Mouse (Mus musculus): Measurements from ENCODE around the gene St6galnac4.

St6galnac4 gene

DNA sequence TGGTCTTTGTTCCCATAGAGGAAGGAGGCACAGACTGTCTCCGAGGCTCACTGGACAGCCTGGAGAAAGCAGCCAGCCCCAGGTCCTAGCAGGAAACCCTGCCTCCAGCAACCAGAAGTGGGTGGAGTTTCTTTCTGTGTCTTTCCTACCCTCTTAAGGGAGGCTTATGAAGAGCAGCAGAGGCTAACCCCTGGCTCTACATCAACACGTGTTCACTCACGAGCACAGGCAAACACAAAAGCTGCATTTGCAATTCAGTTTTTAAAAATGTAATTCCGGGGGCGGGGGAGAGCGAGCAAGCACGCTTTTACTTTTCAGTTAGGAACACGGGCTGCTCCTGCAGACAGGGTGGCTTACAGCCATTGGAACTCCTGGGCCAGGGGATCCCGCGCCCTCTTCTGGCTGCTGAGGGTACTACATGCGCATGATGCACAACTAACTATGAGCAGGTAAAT lies 15.7 kb downstream of the St6galnac4 start:
- DNase-seq, result peak; percentile 87 to 88

DNA sequence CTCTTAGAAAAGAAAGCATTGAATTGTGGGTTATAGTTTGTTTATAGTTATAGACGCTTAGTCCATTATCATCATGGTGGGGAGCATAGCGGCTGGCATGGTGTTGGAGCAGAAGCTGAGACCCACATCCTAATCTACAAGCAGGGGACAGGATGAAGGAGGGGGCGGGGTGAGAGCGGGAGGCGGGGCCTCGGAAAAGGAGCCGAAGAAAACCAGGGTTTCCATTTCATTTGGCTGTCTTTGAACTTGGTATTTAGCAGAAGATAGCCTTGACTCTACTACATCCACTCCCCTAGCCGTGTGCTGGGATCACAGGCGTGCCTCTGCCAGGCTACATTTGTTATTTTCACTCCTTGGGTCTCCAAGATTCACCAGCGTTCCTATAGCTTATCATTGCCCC lies 17.7 kb downstream of the St6galnac4 start:
- DNase-seq, result no peak

DNA sequence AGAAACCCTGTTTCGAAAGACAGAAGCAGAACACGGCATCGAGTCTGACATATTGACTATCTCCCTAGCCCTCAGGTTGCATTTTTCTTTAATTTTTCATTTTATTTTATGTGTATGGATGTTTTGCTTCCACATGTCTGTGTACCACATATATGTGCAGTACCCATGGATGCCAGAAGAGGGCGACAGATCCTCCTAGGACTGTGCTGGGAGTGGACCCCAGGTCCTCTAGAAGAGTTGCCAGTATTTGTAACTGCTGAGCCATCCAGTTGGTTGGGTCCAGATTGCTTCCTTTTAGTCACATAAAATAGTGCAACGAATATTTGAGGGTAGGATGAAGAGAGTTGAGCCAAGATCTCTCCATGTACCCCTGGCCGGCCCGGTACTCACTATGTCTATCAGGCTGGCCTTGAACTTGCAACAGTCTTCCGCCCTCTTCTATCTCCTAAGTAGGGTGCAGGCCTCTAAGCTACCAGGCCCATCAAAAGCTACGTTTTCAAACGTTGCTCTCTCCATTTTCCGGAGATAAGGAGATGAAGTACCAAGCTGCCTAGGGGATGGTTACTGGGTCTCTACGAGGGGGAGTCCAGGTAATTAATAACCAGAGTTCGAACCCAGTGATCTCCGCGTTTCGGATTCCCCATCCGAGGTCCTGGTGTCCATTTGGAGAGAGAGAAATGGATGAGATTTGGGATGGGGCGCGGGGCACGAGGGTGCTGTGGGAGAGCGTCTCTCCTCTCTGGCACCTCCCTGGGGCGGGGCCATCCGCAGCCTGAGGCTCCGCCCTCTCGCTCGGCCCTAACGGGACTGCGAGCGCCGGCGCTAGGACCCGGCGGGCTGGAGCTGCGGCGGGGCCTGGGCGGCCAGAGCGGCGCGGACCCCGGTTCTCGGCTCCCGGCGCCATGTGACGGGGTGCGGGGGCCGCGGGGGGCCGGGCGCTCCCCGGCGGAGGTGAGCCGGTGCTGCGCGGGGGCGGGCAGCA lies 19.6 kb downstream of the St6galnac4 start:
- peak; percentile 86 to 89 for DNase-seq

DNA sequence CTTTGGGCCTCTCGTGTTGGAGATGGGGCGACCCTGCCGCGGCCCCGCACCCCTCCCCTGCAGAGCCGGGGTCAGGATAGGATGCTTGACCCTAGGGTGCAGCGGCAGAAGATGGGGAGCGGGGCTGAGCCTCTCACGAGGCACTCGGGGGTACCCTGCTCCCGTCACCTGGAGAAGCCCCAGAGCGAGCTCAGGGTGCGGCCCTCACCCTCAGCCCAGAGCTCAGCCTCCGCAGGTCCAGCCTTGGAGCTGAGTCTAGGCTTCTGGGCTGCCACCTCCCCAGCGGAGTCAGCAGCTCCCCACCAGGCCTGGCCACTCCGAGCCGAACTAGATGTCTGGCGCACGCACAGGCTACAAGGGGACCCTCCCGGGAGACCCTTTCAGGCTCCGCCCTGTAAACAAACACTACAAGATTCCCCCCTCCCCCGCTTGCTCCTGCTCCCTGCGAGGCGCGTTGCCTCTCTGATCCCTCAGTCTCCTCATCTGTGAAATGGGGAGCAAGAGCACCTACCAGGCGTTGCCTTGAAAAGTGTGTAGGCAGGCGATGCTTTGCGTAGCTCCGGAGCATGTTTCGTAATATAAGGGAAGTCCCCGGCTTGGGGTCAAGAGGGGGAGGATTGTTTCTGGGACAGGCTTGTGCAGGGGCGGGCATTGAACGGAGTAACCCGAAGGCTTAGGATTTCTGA lies 20.5 kb downstream of the St6galnac4 start:
- peak; percentile 79 to 81 for DNase-seq

DNA sequence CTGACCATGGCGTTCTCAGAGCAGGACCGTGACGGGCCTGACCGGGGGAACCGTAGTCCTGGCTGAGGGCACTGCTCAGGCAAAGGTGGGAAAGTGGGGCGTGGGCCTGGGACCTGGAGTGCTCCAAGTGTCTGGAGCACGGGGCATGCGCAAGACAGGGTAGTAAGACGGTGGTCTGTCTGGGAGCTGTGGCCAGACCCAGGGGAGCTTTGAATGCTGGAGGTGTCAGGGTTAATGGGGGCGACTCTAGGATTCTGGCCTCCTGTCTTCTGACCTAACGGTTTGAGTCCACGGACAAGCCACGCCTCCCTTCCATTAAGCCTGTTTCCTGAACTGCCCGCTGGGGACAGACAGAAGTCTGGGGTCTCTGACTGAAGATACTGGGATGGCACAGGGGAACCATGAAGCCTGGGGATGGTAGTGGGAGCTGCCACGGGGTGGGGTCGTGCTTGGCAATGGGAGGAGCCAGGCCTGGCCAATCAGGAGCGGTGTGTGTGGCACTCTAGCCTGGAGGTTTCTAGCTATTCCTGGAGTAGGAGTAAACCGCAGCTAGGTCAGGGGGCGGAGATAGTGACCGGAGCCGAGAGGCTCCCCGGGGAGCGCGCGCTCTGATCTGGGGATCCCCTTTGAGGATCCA lies 21.4 kb downstream of the St6galnac4 start:
- DNase-seq, result peak; percentile 81 to 82

DNA sequence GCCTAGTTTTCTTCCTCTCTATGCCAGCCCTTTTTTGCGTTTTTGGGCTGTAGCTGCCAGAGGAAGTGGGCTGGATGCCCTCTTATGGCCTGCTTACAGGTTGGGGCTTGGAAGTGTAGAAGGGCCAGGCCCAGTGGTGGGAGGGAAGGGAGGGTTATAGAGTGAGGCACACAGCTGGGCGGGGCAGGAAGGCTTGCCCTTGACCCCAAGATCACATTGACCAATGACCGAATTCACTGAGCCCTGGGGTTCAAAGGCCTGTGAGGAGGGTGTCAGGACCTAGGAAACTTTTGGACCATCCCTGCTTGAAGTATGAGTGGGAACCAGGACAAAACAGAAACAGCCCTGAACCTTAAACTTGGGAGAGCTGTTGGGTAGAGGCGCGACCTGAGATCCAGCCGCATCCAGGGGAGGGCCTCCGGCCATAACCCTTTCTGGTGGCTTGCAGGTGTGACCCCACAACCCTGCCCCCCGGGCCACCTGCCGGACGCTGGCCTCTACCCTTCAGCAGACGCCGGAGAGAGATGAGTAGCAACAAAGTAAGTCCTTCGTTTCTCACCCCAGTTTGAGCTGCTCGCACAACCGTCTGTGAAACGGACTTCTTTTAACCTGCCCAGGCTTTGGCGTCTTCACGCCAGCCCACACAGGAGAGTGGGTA lies 22.0 kb downstream of the St6galnac4 start:
- no peak for DNase-seq

DNA sequence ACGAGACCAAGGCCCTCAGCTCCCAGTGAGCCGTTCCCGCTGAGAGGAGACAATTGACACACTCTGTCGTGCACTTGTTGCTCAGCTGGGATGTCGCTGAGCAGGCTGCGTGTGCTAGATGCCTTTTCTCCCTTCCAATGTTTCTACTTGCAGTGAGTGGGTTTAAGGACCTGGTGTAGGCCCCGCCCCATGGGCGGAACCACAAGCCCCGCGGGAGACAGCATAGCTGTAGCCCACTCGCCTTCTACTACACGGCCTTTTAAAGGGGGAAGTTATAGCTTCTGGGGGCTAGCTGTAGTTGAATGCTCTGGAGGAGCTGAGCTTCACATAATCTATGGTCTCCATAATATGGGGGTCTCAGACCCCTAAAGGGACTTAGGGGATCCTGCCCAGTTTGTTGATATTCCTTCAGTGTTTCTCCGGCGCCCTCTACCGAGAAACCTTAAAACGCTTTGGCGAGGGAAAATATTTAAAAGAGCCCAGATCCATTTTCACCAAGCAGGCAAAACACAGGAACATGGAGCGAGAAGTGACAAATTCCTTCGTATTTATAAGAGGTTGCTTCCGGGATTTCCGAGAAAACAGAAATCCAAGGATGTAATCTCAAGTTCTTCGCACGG lies 23.8 kb downstream of the St6galnac4 start:
- peak; percentile 66 to 69 for DNase-seq

DNA sequence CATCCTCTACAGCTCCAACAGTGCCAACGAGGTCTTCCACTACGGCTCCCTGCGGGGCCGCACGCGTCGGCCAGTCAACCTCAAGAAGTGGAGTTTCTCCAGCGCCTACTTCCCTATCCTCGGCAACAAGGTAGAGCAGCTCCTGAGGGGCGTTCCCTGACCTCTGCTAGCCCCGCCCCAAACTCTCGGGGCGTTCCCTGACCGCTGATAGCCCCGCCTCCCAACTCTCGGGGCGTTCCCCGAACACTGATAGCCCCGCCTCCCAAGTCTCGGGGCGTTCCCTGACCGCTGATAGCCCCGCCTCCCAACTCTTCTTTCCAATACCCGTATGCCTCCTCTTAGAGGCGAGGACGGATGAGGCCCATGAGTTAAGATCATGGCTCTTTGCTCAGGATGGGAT lies 25.4 kb downstream of the St6galnac4 start:
- DNase-seq, result no peak

DNA sequence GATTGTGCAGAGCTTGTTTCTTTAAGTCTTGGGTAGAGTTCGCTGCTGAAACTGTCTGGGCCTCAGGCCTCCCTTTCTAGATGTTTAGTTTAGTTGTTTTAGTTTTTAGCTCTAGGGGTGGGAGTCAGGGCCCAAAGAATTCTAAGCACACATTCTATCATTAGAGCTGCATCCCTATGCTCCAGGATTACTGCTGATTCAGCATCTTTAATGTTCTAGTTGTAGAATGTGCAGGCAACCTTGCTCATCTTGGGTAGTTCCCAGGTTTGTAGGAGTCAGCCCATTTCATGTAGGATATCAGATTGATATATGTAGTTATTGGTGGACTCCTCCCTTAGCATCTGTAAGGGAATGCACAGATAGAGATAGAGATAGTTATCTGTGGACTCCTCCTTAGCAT lies 30.2 kb downstream of the St6galnac4 start:
- DNase-seq, result no peak

DNA sequence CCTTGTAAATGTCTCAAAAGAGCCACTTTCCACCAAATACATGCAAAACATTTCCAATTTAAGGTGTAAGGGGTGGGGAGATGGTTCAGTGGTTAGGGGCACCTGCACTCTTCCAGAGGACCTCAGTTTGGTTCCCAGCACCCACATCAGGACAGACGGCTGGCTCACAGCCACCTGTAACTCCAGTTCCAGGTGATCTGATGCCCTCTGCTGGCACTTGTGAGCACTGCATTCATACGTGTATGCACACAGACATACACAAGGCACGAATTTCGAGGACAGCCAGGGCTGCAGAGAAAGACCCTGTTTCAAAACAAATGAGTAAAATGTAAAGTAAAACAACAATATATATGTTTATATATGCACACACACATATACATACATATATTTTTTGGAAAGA lies 30.7 kb downstream of the St6galnac4 start:
- DNase-seq, result no peak

DNA sequence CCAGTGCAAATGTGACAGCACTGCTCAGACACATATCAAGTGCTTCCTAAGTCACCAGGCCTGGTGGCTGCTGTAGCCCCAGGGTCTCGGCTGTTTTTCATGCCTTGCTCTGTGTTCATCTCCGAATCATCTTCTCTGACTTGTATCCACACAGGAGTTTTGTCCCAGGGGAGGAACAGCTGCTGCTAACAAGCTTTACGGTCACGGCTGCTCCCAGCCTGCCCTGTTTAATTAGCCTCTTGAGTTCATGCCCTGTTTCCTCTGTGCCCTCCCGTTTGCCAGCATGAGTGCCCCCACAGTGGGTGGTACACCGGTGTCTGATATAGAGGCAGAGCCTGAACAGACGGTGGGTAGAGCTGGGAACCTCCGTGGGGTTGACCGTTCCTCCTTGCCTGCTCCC lies 31.2 kb downstream of the St6galnac4 start:
- DNase-seq, result no peak

DNA sequence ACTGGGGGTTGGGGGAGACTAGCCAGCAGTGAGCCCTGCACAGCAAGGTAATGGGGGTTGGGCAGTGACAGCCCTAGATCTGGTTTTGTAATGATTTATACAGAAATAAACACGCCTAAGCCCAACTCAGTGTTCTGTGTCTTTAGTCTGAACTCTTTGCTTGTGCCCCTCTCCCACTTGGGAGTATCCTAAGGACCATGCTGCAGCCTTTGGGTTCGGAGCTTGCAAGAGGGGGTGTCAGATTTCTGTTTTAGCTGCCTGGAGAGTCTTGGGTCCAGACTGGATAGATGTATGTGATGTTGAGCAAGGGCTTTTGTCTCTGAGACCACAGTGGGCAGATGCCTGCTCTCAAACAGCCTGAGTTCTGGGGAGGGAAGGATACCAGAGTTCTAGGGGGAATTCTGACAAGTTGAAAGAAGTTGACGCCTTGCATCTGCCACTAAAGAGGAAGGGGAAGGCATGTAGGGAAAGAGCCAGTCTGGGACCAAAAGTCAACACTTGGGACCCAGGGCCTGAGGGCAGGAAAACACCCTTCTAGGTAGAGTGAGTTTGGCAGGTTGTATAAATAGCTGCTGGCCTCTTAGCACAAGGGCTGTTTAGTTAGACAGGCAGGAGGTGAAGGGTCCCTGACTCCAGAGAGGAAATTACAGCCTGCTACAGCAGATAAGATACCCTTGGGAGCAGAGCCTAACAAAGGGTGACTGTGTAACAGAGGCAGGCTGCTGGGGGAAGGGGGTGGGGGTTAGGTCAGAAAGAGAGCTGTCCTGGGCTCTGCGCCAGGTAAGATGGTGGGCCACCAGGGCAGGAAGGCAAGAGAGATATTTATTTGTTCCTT lies 34.0 kb downstream of the St6galnac4 start:
- peak; percentile 53 to 67 for DNase-seq

DNA sequence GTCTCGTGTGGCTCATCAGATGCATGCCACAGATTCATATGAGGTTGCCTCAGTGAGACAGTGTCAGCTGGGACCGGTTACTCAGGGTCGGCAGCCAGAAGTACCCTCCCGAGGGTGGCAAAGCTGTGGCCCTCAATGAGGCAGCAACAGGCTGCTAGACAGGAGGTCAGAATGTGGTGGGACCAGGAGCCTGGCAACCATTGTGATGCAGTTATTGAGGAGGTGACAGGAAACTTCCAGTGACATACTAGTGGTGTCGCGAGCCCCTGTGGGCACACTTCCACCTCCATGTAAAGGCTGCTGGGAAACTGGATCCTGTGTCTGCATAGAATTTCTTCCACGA lies 34.6 kb downstream of the St6galnac4 start, which contains the start of gene Ak1:
TSS of gene Ak1 (plus strand) at position 242 of the 343 bp plus-strand sequence.
- no peak for DNase-seq

DNA sequence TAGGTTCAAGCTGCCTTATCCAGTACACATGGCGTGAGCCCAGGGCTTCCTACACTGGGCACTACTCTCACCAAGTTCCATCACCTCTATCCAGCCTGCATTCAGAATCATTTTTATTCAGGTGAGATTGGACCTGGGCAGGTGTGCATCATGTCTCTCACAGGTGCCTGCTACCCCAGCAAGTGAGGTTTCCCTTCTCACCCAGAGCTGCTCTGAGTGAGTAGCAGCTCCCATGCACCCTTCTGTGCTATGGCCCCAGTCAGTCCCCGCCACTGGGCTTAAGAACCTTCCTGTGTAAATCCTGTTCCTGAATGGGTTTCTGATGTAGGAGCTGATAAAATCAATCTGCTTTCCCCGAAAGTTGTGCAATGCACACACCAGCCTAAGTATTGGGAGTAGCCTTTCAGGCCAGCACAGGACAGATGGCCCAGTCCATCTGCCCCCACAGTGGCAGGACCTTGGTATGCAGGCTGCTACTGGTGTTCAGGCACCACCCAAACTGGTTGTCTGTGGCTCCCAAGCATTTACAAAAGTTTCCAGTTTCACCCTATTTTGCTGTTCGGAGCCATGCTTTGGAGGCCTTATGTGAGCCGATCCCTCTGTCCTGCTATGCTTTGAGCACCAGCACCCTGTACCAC lies 37.3 kb downstream of the St6galnac4 start:
- no peak for DNase-seq

DNA sequence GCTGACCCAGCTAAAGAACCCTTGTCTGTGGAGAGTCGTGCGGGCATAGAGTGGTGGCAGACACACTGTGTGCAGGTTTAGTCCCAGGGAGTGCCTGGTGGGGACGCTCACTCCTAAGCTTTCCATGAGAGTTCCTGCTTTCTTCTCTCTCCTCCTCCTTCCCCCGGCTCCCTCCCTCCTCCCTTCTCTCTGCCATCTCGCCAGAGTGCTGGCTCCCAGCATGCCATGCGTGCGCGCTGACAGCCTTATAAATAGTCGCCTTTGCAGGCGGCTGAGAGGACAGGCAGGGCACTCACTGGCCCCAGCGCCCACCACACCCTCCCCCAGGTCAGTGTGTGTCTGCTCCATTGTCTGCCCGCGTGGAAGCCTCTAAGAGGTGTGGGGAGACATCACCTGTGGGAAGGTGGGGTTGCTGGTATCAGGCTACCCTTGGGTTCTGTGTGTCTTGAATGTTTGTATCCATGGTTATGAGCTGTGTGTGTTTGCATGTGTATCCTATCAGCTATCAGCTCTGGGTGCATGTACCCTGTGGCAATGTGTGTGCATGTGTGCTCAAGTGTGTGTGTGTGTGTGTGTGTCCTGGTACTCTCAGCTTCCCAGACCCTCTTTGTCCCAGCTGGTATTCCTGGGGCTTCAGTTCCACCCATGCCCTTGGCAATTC lies 38.4 kb downstream of the St6galnac4 start:
- DNase-seq, result peak; percentile 75 to 79

DNA sequence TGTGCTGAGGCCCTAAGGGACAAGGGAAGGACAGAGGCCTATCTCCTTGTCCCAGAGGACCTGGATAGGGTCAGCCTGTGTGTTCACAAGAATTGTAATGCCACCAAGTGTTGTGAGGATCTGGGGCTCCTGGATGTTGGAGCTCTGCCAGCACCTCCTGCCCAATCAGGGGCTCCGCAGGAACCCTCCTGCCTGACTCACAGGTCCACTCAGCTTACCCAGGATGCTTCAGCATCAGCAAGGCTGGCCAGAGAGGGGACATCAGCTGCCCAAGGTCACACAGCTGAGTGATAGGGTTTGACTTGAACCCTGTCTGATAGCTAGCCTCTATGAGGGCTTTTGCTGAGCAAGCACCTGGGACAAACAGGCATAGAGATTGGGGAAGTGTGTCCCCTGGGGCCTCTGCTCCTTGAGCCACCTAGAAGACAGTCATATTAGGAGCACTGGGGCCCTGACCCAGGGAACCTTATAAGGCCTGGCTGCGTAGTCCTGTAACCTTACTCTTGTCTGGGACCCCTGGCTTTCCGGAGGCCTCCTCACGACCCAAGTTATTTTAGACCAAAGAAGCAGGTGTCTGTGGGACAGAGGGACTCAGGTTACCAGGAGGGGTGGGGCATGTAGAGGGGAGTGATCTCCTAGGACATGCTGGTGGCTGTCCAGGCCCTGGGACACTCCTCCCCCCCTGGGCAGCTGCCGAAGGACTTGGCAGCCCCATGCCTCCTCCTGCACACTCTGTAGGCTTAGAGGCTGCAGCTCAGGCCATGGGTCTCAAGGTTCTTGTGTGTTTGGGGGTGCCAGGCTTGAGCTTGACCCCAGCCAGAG lies 39.2 kb downstream of the St6galnac4 start:
- DNase-seq, result peak; percentile 52 to 64

DNA sequence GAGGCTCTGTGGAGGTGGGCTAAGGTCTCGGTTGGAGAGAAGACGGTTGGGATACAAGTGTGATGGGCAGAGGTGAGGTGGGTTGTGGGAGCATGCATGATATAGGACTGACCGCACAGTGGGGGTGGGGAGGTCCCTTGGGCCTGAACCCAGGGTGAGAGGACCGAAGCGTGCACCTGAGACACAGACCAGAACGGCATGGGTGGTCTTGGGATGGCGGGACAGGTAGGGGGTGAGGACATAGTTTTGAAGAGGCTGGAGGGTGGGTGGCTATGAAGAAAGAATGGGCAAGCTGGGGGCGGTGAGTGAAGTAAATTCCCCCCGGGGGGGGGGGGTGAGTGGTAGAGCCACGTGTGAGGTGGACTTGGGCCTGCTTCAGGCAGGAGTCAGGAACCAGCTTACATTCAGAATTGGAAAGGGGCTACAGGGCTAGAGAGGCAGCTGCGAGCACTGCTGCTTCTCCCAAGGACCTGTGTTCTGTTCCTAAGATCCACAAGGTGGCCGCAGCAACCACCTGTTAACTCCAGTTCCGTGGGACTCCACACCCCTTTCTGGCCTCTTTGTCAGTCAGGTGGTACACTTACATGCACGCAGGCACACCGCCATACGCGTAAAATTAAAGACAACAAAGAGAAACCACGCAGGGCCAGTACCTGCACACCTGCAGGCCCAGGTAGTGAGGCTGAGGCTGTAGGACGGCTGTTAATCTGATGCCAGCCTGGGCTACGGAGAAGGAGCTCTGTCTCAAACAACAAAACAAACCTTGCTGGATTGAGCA lies 40.6 kb downstream of the St6galnac4 start:
- no peak for DNase-seq

DNA sequence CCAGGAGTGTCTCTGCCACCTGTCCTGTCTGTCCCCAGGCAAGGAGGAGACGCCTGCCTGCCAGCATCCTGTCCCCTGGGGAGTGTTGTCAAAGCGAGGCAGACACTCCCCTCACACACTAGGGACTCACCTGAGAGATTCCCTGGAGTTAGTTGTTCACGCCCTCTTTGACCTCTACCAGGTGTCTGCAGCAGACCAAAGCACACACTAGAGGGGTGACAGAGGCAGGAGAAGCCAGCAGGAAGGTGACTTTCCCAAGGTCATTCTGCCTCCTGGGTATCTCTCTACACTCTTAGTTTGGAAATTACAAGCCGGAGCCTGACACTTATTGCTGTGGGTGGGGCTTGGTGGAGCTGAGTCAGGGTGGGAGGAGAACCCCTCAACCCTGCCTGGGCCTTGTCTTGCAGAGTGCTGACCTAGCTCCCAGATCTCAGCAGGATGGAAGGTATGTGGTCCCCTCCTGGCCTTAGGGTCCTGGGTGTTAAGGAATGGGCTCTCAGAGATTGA lies 41.2 kb downstream of the St6galnac4 start:
- DNase-seq, result no peak
